Mouse (Mus musculus): ENCODE results near the gene Bace1.
"Not testable (repeated sequence)": the region's sequence is repeated elsewhere in the genome, so short reads cannot be mapped to it uniquely, and the experiment has no call there.

Bace1 gene

GRCm38 (mm10) chr9:45833461-45833860, 4.9 kb upstream of the Bace1 start:
- DNase-seq (ENCODE audit: inconsistent ontology term) = no peak

- DNase-seq (ENCODE audit: inconsistent ontology term) = no peak
Measured at GRCm38 (mm10) chr9:45838069-45838433, 329 bp upstream of the Bace1 start.

GRCm38 (mm10) chr9:45839139-45839981, 980 bp downstream of the Bace1 start:
- DNase-seq (ENCODE audit: inconsistent ontology term) = peak; percentile 36

- DNase-seq (ENCODE audit: inconsistent ontology term) = no peak
Measured at GRCm38 (mm10) chr9:45839982-45840300, 1.6 kb downstream of the Bace1 start.

GRCm38 (mm10) chr9:45840331-45840730, 2.0 kb downstream of the Bace1 start:
- DNase-seq (ENCODE audit: inconsistent ontology term) = no peak

GRCm38 (mm10) chr9:45841458-45841857, 3.1 kb downstream of the Bace1 start:
- DNase-seq (ENCODE audit: inconsistent ontology term) = no peak

- no peak for DNase-seq (ENCODE audit: inconsistent ontology term)
Measured at GRCm38 (mm10) chr9:45843007-45843406, 4.6 kb downstream of the Bace1 start.

GRCm38 (mm10) chr9:45843780-45844179, 5.4 kb downstream of the Bace1 start:
- no peak for DNase-seq (ENCODE audit: inconsistent ontology term)

- DNase-seq (ENCODE audit: inconsistent ontology term) = peak; percentile 78
Measured at GRCm38 (mm10) chr9:45845541-45845940, 7.2 kb downstream of the Bace1 start.

GRCm38 (mm10) chr9:45846176-45846575, 7.8 kb downstream of the Bace1 start:
- not testable (repeated sequence) for DNase-seq (ENCODE audit: inconsistent ontology term)

GRCm38 (mm10) chr9:45846891-45847460, 8.6 kb downstream of the Bace1 start:
- peak; percentile 83 for DNase-seq (ENCODE audit: inconsistent ontology term)

GRCm38 (mm10) chr9:45849528-45850408, 11.4 kb downstream of the Bace1 start:
- peak; percentile 44 for DNase-seq (ENCODE audit: inconsistent ontology term)

GRCm38 (mm10) chr9:45850528-45851155, 12.3 kb downstream of the Bace1 start:
- DNase-seq (ENCODE audit: inconsistent ontology term) = no peak

GRCm38 (mm10) chr9:45851330-45851729, 12.9 kb downstream of the Bace1 start:
- DNase-seq (ENCODE audit: inconsistent ontology term) = peak; percentile 33

GRCm38 (mm10) chr9:45851776-45852175, 13.4 kb downstream of the Bace1 start:
- no peak for DNase-seq (ENCODE audit: inconsistent ontology term)

- DNase-seq (ENCODE audit: inconsistent ontology term) = no peak
Measured at GRCm38 (mm10) chr9:45853695-45854094, 15.3 kb downstream of the Bace1 start.

- no peak for DNase-seq (ENCODE audit: inconsistent ontology term)
Measured at GRCm38 (mm10) chr9:45854136-45854535, 15.8 kb downstream of the Bace1 start.

- no peak for DNase-seq (ENCODE audit: inconsistent ontology term)
Measured at GRCm38 (mm10) chr9:45859364-45859763, 21.0 kb downstream of the Bace1 start.

- DNase-seq (ENCODE audit: inconsistent ontology term) = no peak
Measured at GRCm38 (mm10) chr9:45861813-45862212, 23.4 kb downstream of the Bace1 start.

- no peak for DNase-seq (ENCODE audit: inconsistent ontology term)
Measured at GRCm38 (mm10) chr9:45869181-45869580, 30.8 kb downstream of the Bace1 start.

- DNase-seq (ENCODE audit: inconsistent ontology term) = no peak
Measured at GRCm38 (mm10) chr9:45870265-45870664, 31.9 kb downstream of the Bace1 start.

- DNase-seq (ENCODE audit: inconsistent ontology term) = no peak
Measured at GRCm38 (mm10) chr9:45877928-45878327, 39.5 kb downstream of the Bace1 start.

All from Muller cell, postnatal 12 days (primary cell).